Mouse (Mus musculus): ENCODE data around the gene Eif3k.

DNA sequence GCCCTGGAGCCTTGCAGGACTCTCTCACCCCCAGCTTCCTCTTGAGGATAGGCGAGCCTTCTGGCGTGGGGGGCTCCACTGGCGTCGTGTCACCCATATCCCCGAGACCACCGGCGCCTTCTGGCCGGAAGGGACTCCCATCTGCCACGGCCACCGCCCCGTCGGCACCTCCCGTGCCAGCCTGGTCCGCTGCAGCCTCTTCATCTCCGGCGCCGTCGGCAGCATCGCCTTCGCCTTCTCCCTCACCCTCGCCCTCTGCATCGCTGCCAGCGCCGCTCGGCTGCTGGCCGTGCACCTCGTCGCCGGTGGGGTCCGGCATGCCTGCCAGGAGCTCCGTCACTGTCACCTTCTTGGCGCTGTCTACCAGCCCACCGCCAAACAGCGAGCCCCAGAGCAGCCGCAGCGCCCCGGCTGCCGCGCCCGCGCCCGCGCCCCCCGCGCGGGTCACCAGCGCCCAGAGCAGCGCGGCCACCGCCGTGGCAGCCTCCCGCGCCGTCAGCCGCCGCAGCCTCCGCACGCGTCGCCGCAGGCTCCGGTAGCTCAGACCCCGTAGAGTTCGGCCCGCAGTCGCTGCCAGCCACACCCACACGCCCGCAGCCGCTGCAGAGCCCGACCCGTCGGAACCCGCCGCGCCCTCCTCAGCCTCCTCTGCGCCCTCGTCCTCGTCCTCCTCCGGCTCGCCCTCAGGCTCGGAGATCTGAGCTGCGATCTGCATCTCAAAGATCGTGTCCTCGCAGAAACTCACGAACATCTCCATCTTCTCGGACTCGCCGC lies 38.0 kb upstream of the Eif3k start:
- no peak for TF ChIP-seq POLR2A (IDR thresholded peaks at IDR 0.05; ENCODE audit: low read depth, low read length)
- TF ChIP-seq CTCF (IDR thresholded peaks at IDR 0.05; ENCODE audit: extremely low read depth, insufficient read depth, insufficient read length, insufficient replicate concordance): no peak

Measured in spleen, adult 2 months (tissue).